Mouse (Mus musculus) E14TG2a.4 (cell line): ENCODE measurements at regions not wholly inside any gene's neighbourhood (a gene's known extent, or its start where the extent isn't known, plus 50 kb on each side); places are given as distances from the start of the nearest gene placed in this dataset.

ENCODE experiments used
- CTCF ChIP-seq: conservative IDR thresholded peaks from 2 replicates; pipeline ENCODE4 v1.5.1; 2014; ENCODE audit warnings: low read length
- NANOG ChIP-seq: IDR thresholded peaks from 2 replicates; pipeline ENCODE4 v1.6.1; 2014; ENCODE audit warnings: borderline replicate concordance, low read length, mixed read lengths
- POU5F1 ChIP-seq: IDR thresholded peaks from 2 replicates; pipeline ENCODE4 v1.6.1; 2014; ENCODE audit warnings: low read length, borderline replicate concordance

- TF ChIP-seq CTCF (no peak), POU5F1 (no peak), NANOG (no peak)
Observed at GRCm38 (mm10) chr10:83942101-83942500, 219.4 kb downstream of the 1500009L16Rik start.
